Mouse (Mus musculus): ENCODE results near the gene Fut8. TPM values are rescaled to one million over a fixed set of nuclear protein-coding genes. Genes with fewer than 3 reads are reported as not detected.

Gene Fut8
- total and polyA plus RNA-seq, 3 experiments = 60.6 to 124 (median 86.0) TPM

DNA sequence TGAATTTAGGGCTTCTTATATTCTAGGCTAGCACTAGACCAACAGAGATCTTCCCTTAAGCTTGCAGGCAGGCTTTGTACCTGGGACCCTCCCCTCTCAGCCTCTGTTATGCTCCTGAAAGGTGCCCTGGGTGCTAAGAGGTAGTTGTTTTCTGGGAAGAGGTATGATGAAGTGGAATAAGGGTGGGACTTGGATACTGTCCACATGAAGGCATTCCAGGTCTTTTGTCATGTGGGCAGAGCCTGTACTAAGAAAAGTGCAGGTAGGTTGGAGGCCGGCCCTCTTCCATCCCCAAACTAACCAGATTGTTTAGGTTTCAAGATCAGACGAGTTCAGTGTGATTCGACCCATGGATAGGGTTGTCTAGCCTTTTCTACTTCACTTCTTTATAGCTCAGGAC lies 45.2 kb upstream of the Fut8 start:
- no peaks in the 10 kb centered on the region for H3K27me3 ChIP-seq (replicated peaks)
- H3K4me2 ChIP-seq (ENCODE audit: insufficient read depth, low read depth, poor library complexity, severe bottlenecking) = no peak overlapping the region
- no peak for DNase-seq (ENCODE audit: extremely low read depth)
- dilution Hi-C loops (cut with MboI; ENCODE audit: extremely low pct_ligation_motif_present, extremely low pct_unique_long_range_greater_than_20kb, low sequenced_read_pairs) = no loop called here
- H3K27ac ChIP-seq (ENCODE audit: insufficient read depth, low read depth) = no peak overlapping the region
- peaks cover 3 to 56% of the 10 kb centered on the region in 2 experiments for H3K4me1 ChIP-seq (ENCODE audit: control insufficient read depth in 1 of 2, insufficient read depth in 2 of 2)
- in situ Hi-C loops (cut with MboI; ENCODE audit: low pct_ligation_motif_present, low pct_unique_long_range_greater_than_20kb, low sequenced_read_pairs) = no loop called here
- TF ChIP-seq ZC3H11A (IDR thresholded peaks at IDR 0.05; ENCODE audit: low read depth, low read length) (no peak), MYC (IDR thresholded peaks at IDR 0.05; ENCODE audit: low read depth, low read length) (no peak), ZNF384 (IDR thresholded peaks at IDR 0.05; ENCODE audit: low read depth, low read length) (no peak), SMC3 (IDR thresholded peaks at IDR 0.05; ENCODE audit: low read depth, low read length) (no peak), ZKSCAN1 (IDR thresholded peaks at IDR 0.05; ENCODE audit: borderline replicate concordance, low read depth, low read length) (no peak), GABPA (IDR thresholded peaks at IDR 0.05; ENCODE audit: insufficient replicate concordance, low read depth, low read length) (no peak), POLR2AphosphoS2 (IDR thresholded peaks at IDR 0.05; ENCODE audit: low read depth, low read length) (no peak), ELF1 (IDR thresholded peaks at IDR 0.05; ENCODE audit: low read depth, low read length) (no peak), ETS1 (conservative IDR thresholded peaks at IDR 0.05; ENCODE audit: low read depth, low read length) (no peak), TCF12 (IDR thresholded peaks at IDR 0.05; ENCODE audit: low read depth, low read length) (no peak), RCOR1 (conservative IDR thresholded peaks at IDR 0.05; ENCODE audit: low read depth, low read length) (no peak), CHD2 (IDR thresholded peaks at IDR 0.05; ENCODE audit: low read length) (no peak), CTCF (conservative IDR thresholded peaks at IDR 0.05 in 1 of 2, IDR thresholded peaks at IDR 0.05 in 1 of 2; ENCODE audit: low read depth in 2 of 2, low read length in 2 of 2) (no peak)
- H3K36me3 ChIP-seq (replicated peaks in 1 of 2; ENCODE audit: control insufficient read depth in 1 of 2, insufficient read depth in 1 of 2, low read length in 1 of 2) = no peaks in the 10 kb centered on the region
- H3K4me3 ChIP-seq (replicated peaks in 1 of 3; ENCODE audit: low read depth in 2 of 3, low read length in 2 of 3, poor library complexity in 1 of 3) = no peak overlapping the region
- H3K9me3 ChIP-seq (replicated peaks; ENCODE audit: low read length) = peaks cover 5% of the 10 kb centered on the region
- no peaks in the 10 kb centered on the region for H3K79me2 ChIP-seq (replicated peaks; ENCODE audit: control insufficient read depth, extremely low read depth, insufficient read depth, poor library complexity, severe bottlenecking)
- no peak overlapping the region for H3K9ac ChIP-seq (ENCODE audit: insufficient read depth, low read depth)

DNA sequence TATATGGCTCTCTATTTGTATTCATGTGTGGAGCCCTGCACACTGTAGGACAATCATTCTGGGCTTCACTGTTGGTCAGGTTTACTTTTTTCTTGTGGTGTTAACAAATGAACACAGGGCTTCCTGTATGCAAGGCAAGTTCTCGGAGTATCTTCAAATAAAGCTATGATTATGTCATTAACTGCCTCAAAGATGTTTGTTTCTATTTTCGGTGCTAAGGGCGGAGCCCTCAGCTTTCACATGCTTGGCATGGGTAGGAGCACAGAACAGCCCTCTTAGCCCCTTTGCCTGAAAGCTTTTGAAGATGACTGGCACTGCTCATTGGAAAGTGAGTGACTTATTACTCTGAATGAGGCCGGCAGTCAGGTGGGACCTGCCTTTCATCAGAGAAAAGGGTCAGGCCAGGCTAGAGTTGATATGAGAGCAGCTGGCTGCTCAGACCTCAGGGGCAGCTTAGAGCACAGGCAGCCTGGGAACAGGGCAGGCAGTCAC lies 44.7 kb upstream of the Fut8 start:
- H3K4me1 ChIP-seq (ENCODE audit: control insufficient read depth in 1 of 2, insufficient read depth in 2 of 2) = peaks cover 6 to 62% of the 10 kb centered on the region in 2 experiments
- no peak overlapping the region for H3K27ac ChIP-seq (ENCODE audit: insufficient read depth, low read depth)

More for the DNA sequence above, 44.7 kb upstream of the Fut8 start:
- Histone ChIP-seq H3K4me2 (ENCODE audit: insufficient read depth, low read depth, poor library complexity, severe bottlenecking) (no peak overlapping the region), H3K36me3 (replicated peaks in 1 of 2; ENCODE audit: control insufficient read depth in 1 of 2, insufficient read depth in 1 of 2, low read length in 1 of 2) (no peaks in the 10 kb centered on the region), H3K27me3 (replicated peaks) (no peaks in the 10 kb centered on the region), H3K79me2 (replicated peaks; ENCODE audit: control insufficient read depth, extremely low read depth, insufficient read depth, poor library complexity, severe bottlenecking) (no peaks in the 10 kb centered on the region), H3K9me3 (replicated peaks; ENCODE audit: low read length) (peaks cover 5% of the 10 kb centered on the region), H3K9ac (ENCODE audit: insufficient read depth, low read depth) (no peak overlapping the region), H3K4me3 (replicated peaks in 1 of 3; ENCODE audit: low read depth in 2 of 3, low read length in 2 of 3, poor library complexity in 1 of 3) (no peak overlapping the region)
- dilution Hi-C loops (cut with MboI; ENCODE audit: extremely low pct_ligation_motif_present, extremely low pct_unique_long_range_greater_than_20kb, low sequenced_read_pairs) = no loop called here
- in situ Hi-C loops (cut with MboI; ENCODE audit: low pct_ligation_motif_present, low pct_unique_long_range_greater_than_20kb, low sequenced_read_pairs) = no loop called here
- TF ChIP-seq USF2 (conservative IDR thresholded peaks at IDR 0.05; ENCODE audit: low read depth, low read length) (no peak), MAZ (IDR thresholded peaks at IDR 0.05; ENCODE audit: low read depth, low read length) (no peak), MAX (IDR thresholded peaks at IDR 0.05; ENCODE audit: low read length) (no peak), TCF12 (IDR thresholded peaks at IDR 0.05; ENCODE audit: low read depth, low read length) (no peak), NELFE (IDR thresholded peaks at IDR 0.05; ENCODE audit: low read depth, low read length) (no peak), TBP (conservative IDR thresholded peaks at IDR 0.05; ENCODE audit: low read depth, low read length) (no peak), PAX5 (IDR thresholded peaks at IDR 0.05; ENCODE audit: low read length) (no peak), JUND (conservative IDR thresholded peaks at IDR 0.05; ENCODE audit: low read depth, low read length) (no peak), CHD2 (IDR thresholded peaks at IDR 0.05; ENCODE audit: low read length) (no peak), NRF1 (IDR thresholded peaks at IDR 0.05; ENCODE audit: low read depth, low read length) (no peak), ZC3H11A (IDR thresholded peaks at IDR 0.05; ENCODE audit: low read depth, low read length) (no peak), ETS1 (conservative IDR thresholded peaks at IDR 0.05; ENCODE audit: low read depth, low read length) (no peak), SMC3 (IDR thresholded peaks at IDR 0.05; ENCODE audit: low read depth, low read length) (no peak)
- no peak for DNase-seq (ENCODE audit: extremely low read depth)

Data from CH12.LX (cell line).